Comparison of ENCODE assay signal across 27 mouse cellular contexts in the genomic region with DNA sequence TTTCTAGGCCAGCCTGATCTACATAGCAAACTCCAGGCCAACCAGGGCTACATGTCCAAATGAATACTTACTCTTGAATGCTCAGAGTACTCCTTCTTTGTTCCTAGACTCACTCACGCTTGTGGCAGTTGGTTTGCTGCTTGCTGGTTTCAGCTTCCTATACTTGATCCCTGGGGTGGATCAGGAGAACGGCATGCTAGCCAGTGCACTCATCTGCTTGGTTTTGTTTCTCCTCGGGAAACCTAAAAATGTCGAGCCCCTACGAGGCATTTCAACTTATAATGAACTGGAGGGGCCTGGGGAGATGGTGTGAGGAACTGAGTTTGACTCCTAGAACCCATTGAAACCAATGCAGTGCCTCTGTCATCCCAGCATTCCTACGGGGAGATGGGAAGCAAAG.
"Had no signal": no experiment of that assay in that cellular context is flagged by ENCODE, and none has a peak within 500 bp of the region (broad histone marks: within the 10 kb centered on the region; RNA-seq: fewer than 3 reads in every experiment).

No protein-coding gene starts in this region.

- H3K27me3 ChIP-seq: embryonic facial prominence, embryonic 12.5 days; embryonic facial prominence, embryonic 13.5 days; embryonic facial prominence, embryonic 15.5 days; forebrain, embryonic 12.5 days; forebrain, embryonic 13.5 days; forebrain, embryonic 15.5 days had no signal

- DNase-seq: cerebellum, adult 2 months; cerebellum, adult 8-10 months; cerebellum, adult 9-10 months; cerebellum, adult 9-11 months; cerebellum, postnatal 10 days; cerebellum, postnatal 14 days; cerebellum, postnatal 25 days; cerebellum, postnatal 36 days; embryo, embryonic 11 days; forebrain, postnatal 0 days; gastrocnemius, adult 2 months; gastrocnemius, postnatal 10 days; gastrocnemius, postnatal 14 days; gastrocnemius, postnatal 25 days; gastrocnemius, postnatal 36 days; heart, adult 2 months had no signal

- ATAC-seq: forebrain, embryonic 13.5 days; forebrain, embryonic 14.5 days; forebrain, embryonic 15.5 days; forebrain, embryonic 16.5 days; forebrain, postnatal 0 days had no signal

- H3K27ac ChIP-seq: embryonic facial prominence, embryonic 10.5 days; embryonic facial prominence, embryonic 12.5 days; embryonic facial prominence, embryonic 13.5 days; embryonic facial prominence, embryonic 15.5 days; forebrain, embryonic 10.5 days; forebrain, embryonic 12.5 days; forebrain, embryonic 13.5 days; forebrain, embryonic 15.5 days; gastrocnemius, adult 2 months; heart, adult 2 months had no signal

- H3K9ac ChIP-seq: embryonic facial prominence, embryonic 12.5 days; embryonic facial prominence, embryonic 13.5 days; embryonic facial prominence, embryonic 15.5 days; forebrain, embryonic 12.5 days; forebrain, embryonic 13.5 days; forebrain, embryonic 15.5 days; forebrain, postnatal 0 days had no signal

- H3K9me3 ChIP-seq: embryonic facial prominence, embryonic 10.5 days; embryonic facial prominence, embryonic 12.5 days; embryonic facial prominence, embryonic 13.5 days; embryonic facial prominence, embryonic 15.5 days; forebrain, embryonic 10.5 days; forebrain, embryonic 12.5 days; forebrain, embryonic 13.5 days; forebrain, embryonic 15.5 days had no signal

- H3K4me1 ChIP-seq: embryonic facial prominence, embryonic 12.5 days had no signal

- H3K4me3 ChIP-seq: embryonic facial prominence, embryonic 10.5 days; embryonic facial prominence, embryonic 12.5 days; embryonic facial prominence, embryonic 13.5 days; embryonic facial prominence, embryonic 15.5 days; erythroblast, embryonic 14.5 days; forebrain, embryonic 10.5 days; forebrain, embryonic 12.5 days; forebrain, embryonic 13.5 days; forebrain, embryonic 15.5 days; gastrocnemius, adult 2 months; heart, adult 2 months had no signal

- H3K4me2 ChIP-seq: embryonic facial prominence, embryonic 12.5 days; embryonic facial prominence, embryonic 13.5 days; embryonic facial prominence, embryonic 15.5 days; forebrain, embryonic 12.5 days; forebrain, embryonic 13.5 days; forebrain, embryonic 15.5 days had no signal

- H3K36me3 ChIP-seq: embryonic facial prominence, embryonic 10.5 days; embryonic facial prominence, embryonic 12.5 days; embryonic facial prominence, embryonic 13.5 days; embryonic facial prominence, embryonic 15.5 days; forebrain, embryonic 10.5 days; forebrain, embryonic 12.5 days; forebrain, embryonic 15.5 days had no signal
